Mouse (Mus musculus): ENCODE results near the gene Hist1h2ak.

GRCm38 (mm10) chr13:21715131-21715863 is 38.3 kb downstream of the Hist1h2ak start:
- TF ChIP-seq GATA1 (IDR thresholded peaks at IDR 0.05; ENCODE audit: low read length) (no peak), TAL1 (IDR thresholded peaks at IDR 0.05; ENCODE audit: low read length) (no peak)
